Mouse (Mus musculus) lung, postnatal 0 days (tissue): ENCODE data around the gene Stat2.

Source experiments
- CTCF ChIP-seq: IDR thresholded peaks from 2 replicates; pipeline ENCODE4 v1.5.1; 2016; ENCODE audit warnings: antibody characterized with exemption, mild to moderate bottlenecking
- EP300 ChIP-seq: IDR thresholded peaks from 2 replicates; pipeline ENCODE4 v1.6.1; 2016; ENCODE audit warnings: antibody characterized with exemption, mild to moderate bottlenecking, control low read depth

- TF ChIP-seq EP300, result no peak
- TF ChIP-seq CTCF, result no peak
Measured at GRCm38 (mm10) chr10:128263393-128264310, 6.7 kb upstream of the Stat2 start.
